Mouse (Mus musculus): ENCODE results near the gene Haus3. TPM values are rescaled to one million over a fixed set of nuclear protein-coding genes. Genes with fewer than 3 reads are reported as not detected.

Haus3 gene
- polyA plus RNA-seq (2015; fragmentation: Illumina TruSeq; extraction: RNeasy Lipid Tissue Mini Kit (QIAGEN cat#74804); ENCODE audit: low read depth, low replicate concordance) = 9.1 TPM

GRCm38 (mm10) chr5:34168950-34169891 is at the start of gene Haus3, which contains the start of gene Poln:
Gene Haus3, minus strand, starts transcription at chr5:34169527.
Gene Poln, minus strand, starts transcription at chr5:34169448.

GRCm38 (mm10) chr5:34187601-34188316 is 18.4 kb upstream of the Haus3 start, which contains the start of gene Mxd4:
Gene Mxd4, minus strand, starts transcription at chr5:34187720.

Other genes starting within 250 kb of the Haus3 start
- gene Nelfa, start 233.1 kb downstream of the Haus3 start, polyA plus RNA-seq (2015; fragmentation: Illumina TruSeq; extraction: RNeasy Lipid Tissue Mini Kit (QIAGEN cat#74804); ENCODE audit: low read depth, low replicate concordance) = 17.4 TPM
- 71.3 TPM for gene Gm1673, start 186.1 kb downstream of the Haus3 start, polyA plus RNA-seq (2015; fragmentation: Illumina TruSeq; extraction: RNeasy Lipid Tissue Mini Kit (QIAGEN cat#74804); ENCODE audit: low read depth, low replicate concordance)
- 138 TPM for gene Nat8l, start 173.5 kb downstream of the Haus3 start, polyA plus RNA-seq (2015; fragmentation: Illumina TruSeq; extraction: RNeasy Lipid Tissue Mini Kit (QIAGEN cat#74804); ENCODE audit: low read depth, low replicate concordance)
- 0.88 TPM for gene Poln, start 79 bp downstream of the Haus3 start, polyA plus RNA-seq (2015; fragmentation: Illumina TruSeq; extraction: RNeasy Lipid Tissue Mini Kit (QIAGEN cat#74804); ENCODE audit: low read depth, low replicate concordance)
- 48.8 TPM for gene Mxd4, start 18.2 kb upstream of the Haus3 start, polyA plus RNA-seq (2015; fragmentation: Illumina TruSeq; extraction: RNeasy Lipid Tissue Mini Kit (QIAGEN cat#74804); ENCODE audit: low read depth, low replicate concordance)
- 25.5 TPM for gene Zfyve28, start 118.9 kb upstream of the Haus3 start, polyA plus RNA-seq (2015; fragmentation: Illumina TruSeq; extraction: RNeasy Lipid Tissue Mini Kit (QIAGEN cat#74804); ENCODE audit: low read depth, low replicate concordance)
- gene Cfap99, start 119.1 kb upstream of the Haus3 start, polyA plus RNA-seq (2015; fragmentation: Illumina TruSeq; extraction: RNeasy Lipid Tissue Mini Kit (QIAGEN cat#74804); ENCODE audit: low read depth, low replicate concordance) = 0.55 TPM
- 83.7 TPM for gene Rnf4, start 166.8 kb upstream of the Haus3 start, polyA plus RNA-seq (2015; fragmentation: Illumina TruSeq; extraction: RNeasy Lipid Tissue Mini Kit (QIAGEN cat#74804); ENCODE audit: low read depth, low replicate concordance)
- 18.7 TPM for gene Fam193a, start 200.4 kb upstream of the Haus3 start, polyA plus RNA-seq (2015; fragmentation: Illumina TruSeq; extraction: RNeasy Lipid Tissue Mini Kit (QIAGEN cat#74804); ENCODE audit: low read depth, low replicate concordance)